Mouse (Mus musculus) left cerebral cortex, postnatal 4 days (tissue): ENCODE data around the gene Raet1d. TPM values are rescaled to one million over a fixed set of nuclear protein-coding genes. Genes with fewer than 3 reads are reported as not detected.

Experiments
- total RNA-seq, 2 experiments: library from RNA; stranded (reverse); gene quantifications; 2 replicates each; pipeline ENCODE4 v1.2.3; 2021

The Raet1d gene
- total RNA-seq, 2 experiments from 2014 or later = 0.28 TPM; not detected in 1

Other genes starting within 250 kb of the Raet1d start
- gene E030030I06Rik, start 211.3 kb upstream of the Raet1d start, total RNA-seq = 1 to 10 TPM in 1 of 2 experiments, under 1 TPM in 1; 0.77 to 2.1 TPM
- gene Raet1e, start 202.0 kb upstream of the Raet1d start, total RNA-seq = under 1 TPM; 0.42 to 0.44 TPM
- gene H60b, start 202.0 kb upstream of the Raet1d start, total RNA-seq = under 1 TPM; 0.34 to 0.36 TPM